Mouse (Mus musculus): Measurements from ENCODE around the gene Hnrnpa3.
"Not testable (repeated sequence)": the region's sequence is repeated elsewhere in the genome, so short reads cannot be mapped to it uniquely, and the experiment has no call there.

The Hnrnpa3 gene

DNA sequence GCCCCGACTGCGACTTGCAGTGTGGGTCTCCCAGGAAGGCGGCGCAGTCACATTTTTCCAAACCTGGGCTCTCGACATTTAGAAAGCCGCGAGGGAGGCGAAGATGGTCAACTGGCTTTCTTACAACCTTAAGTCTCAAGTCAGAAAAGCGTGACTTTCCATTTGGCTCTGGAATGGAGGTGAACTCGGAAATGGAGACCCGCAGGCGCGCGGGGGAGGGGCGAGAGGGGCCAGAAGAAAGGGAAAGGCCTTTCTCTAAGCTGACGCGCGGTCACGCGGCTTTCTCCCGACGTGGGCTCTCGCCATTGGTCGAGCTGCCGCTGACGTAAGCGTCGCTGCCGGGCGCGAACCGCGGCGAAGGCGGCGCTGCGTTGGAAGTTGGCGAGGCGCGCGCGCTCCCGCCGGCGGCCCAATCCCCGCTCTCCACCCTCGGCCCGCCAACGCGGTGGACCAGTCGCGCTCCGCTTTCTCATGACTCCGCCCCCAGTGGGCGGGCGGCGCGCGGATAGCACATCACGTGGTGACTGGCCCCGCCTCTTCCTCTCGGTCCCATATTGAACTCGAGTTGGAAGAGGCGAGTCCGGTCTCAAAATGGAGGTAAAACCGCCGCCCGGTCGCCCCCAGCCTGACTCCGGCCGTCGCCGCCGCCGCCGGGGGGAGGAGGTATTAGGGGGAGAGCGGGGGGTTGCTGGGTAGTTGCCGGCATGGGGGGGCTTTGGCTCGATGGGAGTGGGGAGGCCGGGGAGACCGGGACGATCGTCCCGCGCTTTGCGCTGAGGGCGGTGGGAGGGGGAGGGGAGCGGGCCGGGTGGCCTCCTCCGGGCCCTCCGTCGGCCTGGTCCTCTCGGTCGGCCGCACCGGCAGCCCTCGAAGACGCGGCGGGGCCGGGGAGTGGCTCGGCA, at the start of gene Hnrnpa3:
TSS of gene Hnrnpa3 (plus strand) at position 535 of the 902 bp plus-strand sequence.
- peak; percentile 97 for DNase-seq (ENCODE audit: low read depth, low spot score)

DNA sequence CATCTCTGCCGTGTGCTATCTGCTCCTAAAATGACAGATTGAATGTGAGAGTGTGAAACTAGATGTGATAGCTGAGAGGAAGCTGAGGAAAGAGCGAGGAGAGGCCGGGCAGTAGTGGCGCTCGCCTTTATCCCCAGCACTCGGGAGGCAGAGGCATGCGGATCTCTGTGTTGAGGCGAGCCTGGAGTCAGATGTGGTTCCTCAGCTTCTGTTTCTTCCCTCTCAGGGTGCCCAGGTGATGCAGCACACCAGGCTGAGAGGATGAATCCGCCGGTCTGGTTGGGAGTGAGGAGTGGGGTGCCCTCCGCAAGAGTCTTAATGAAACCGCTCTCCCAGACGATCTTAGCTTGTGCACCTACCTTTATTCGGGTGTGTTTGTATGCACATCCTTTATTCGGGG, 49.1 kb upstream of the Hnrnpa3 start:
- DNase-seq (ENCODE audit: low read depth, low spot score), result no peak

DNA sequence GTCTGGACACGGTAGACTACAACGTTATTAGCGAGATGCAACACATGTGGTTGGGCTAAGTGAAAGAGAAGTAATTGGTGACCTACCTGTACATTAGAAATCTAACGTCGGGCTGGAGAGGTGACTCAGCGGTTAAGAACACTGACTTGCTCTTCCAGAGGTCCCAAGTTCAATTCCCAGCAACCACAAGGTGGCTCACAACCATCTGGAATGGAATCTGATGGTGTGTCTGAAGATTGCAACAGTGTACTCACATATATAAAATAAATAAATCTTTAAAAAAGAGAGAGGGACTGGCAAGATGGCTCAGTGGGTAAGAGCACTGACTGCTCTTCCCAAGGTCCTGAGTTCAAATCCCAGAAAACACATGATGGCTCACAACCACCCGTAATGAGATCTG, 48.5 kb upstream of the Hnrnpa3 start:
- peak; percentile 83 for DNase-seq (ENCODE audit: low read depth, low spot score)

DNA sequence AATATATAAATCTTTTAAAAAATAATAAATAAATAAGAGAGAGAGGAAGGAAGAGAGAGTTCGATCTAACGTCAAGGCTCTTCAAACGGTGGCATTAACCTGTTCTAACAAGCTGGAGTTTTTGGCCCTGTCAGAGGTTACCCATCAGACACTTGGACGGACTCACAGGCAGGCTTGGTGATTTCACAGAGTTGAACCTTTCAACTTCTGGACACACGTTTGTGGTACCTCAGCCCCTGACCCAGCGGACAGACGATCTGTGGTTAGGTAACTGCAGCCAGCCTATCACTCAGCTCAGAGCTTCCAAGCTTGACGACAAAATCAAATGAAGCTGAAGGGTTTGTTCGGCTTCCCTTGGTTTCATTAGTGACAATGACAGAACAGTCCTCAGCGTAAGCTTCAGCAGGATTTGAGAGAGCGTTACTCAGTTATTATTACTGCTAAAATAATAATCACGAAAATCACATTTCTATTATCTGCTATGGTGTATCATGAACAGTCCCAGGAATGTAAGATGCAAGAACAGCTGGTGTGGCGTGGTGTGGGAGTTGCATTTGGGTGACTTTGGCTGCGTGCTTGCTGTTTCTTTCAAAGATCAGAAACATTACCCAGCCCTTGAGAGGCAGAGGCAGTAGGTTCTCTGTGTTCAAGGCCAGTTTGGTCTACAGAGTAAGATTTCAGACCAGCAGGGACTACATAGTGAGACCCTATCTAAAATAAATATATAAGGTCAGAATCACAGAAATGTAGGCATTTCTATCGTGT, 47.8 kb upstream of the Hnrnpa3 start:
- DNase-seq (ENCODE audit: low read depth, low spot score), result no peak

DNA sequence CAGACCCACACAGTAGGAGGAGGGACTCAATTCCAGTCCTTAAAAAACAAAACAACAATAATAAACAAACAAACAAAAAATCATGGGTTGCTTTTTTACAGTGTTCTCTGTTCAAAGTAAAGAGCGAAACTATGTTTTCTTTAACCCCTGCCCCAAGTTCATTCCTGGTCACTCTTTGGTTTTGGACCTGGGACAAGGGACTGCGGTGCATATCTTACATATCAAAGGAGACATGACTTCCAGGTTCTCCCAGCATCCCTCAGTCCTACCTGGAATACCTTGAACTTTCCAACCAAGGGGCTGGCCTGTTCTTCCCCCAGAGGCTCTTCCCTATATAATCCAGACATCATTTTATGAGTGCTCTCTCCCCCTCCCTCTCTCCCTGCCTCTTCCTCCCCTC, 47.1 kb upstream of the Hnrnpa3 start:
- no peak for DNase-seq (ENCODE audit: low read depth, low spot score)

DNA sequence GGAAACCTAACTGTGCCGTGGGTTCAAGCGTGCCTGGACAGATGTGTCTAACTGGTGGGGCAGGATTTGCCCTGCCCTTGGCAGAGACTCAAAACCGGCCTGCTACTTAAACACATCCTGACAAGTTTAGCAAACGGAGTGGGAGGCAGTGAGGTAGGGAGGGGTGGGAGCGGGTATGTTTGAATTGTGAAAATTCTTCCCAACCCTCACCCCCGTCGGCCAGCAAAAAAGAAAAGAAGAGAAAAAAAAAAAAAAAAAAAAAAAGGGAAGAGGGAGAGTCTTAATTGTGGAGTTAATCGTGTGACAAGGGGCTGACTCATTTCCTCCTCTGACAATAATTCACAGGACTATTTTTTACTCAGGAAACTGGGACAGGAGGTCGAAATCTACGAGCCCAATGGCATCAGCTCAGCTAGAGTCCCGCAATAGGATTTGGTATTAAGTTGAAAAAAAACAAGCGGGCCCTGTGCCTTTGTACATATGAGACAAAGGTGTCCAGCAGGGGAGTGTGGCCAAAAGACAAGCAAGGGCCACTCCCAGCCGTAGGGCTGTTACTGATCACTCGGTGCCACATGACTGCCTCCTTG, 46.0 kb upstream of the Hnrnpa3 start:
- peak; percentile 94 for DNase-seq (ENCODE audit: low read depth, low spot score)

DNA sequence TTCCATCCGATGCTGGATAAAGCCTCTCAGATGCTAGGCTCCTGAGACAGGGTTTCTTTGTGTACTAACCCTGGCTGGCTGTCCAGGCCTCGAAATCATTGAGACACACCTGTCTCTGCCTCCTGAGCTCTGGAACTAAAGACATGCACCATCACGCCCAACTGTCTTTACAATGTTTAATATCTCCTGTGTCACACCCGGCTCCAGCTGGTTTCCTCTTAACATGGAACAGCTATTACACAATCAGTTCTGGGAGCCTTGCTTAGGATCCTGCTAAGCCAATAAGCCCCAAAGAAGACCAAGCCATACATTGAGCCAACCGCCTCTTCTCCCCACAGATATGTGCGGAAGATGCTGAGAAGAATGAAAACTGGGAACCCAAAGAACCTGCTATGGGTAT, 44.5 kb upstream of the Hnrnpa3 start:
- DNase-seq (ENCODE audit: low read depth, low spot score), result no peak

DNA sequence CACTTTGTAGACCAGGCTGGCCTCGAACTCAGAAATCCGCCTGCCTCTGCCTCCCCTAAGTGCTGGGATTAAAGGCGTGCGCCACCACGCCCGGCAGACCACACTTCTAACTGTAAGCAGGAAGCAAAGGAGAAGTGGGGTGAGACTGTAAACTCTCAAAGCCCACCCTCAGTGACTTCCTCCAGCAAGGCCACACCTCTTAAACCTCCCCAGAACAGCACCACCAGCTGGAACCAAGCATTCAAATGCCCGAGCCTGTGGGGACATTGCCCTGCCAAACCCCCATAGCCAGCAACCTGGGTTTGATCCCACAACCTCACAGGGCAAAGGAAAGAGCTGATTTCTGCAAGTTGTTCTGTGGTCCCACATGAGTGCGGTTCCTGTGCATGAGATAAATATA, 42.1 kb upstream of the Hnrnpa3 start:
- no peak for DNase-seq (ENCODE audit: low read depth, low spot score)

DNA sequence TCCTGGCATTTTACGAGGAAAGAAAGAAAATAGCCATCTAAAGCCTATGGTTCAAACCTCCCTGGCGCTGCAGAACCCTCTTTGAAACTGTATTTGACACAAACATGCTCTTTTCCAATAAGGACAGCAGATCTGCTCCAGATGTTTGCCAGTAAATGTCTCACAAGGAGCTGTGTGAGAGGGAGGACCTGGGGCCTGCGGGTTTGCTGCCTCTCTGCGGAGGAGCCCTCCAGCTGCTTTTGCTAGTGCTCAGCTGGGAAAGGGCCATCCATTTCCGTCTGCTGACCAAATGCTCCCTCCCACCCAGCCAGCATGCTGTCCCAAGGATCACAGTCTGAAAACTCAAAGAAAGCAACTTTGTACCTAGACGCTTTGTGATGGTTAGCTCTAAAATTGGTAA, 40.3 kb upstream of the Hnrnpa3 start:
- no peak for DNase-seq (ENCODE audit: low read depth, low spot score)

DNA sequence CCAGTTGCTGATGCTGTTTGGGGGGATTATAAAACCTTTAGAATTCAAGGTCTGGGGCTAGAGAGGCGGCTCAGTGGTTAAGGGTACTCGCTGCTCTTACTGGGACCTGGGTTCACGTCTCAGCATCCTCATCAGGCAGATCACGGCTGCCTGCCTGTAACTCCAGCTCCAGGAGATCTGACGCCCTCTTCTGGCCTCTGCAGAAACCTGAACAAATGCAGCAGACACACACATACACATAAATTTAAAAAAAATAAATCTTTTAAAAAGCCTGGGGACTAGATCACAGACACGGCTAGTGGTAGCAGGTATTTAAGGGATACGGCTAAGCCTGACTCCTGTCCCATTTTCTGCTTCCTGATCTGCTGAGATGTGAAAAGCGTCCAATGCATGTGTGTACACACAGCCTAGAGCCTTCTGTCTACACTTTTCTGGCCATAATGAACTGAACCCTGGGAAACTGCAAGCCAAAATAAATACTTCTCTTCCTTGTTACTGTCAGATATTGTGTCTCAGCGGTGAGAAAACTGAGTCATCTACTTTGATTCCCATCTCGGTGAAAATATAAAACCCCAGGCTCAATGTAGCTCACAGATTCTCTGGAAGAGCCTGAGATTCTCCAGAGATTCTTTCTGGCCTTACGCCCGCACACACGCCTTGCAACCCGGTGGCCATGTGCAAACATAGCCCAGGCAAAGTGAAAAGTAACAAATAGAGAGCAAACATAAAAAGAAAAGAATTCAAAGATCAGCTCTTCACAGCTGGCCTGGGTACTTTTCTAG, 37.0 kb upstream of the Hnrnpa3 start:
- peak; percentile 74 for DNase-seq (ENCODE audit: low read depth, low spot score)

DNA sequence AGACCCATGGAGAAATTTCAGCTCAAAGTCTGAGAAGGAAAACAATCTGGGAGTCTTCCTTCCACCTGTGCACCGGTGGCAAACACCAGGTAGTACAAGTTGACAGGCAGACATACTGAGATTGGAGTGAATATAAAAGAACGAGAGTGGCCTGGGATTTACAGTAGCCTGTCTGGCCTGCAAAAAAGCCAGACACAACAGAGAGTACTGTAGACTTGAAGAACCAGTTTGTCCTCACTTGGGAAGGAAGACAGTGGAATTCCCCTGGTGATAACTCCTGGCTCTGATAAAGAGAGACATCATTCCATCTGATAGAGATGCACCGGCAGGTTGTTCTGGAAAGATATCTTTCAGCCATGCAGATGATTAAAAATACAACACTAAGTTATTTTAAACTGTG, 34.0 kb upstream of the Hnrnpa3 start:
- DNase-seq (ENCODE audit: low read depth, low spot score), result no peak

DNA sequence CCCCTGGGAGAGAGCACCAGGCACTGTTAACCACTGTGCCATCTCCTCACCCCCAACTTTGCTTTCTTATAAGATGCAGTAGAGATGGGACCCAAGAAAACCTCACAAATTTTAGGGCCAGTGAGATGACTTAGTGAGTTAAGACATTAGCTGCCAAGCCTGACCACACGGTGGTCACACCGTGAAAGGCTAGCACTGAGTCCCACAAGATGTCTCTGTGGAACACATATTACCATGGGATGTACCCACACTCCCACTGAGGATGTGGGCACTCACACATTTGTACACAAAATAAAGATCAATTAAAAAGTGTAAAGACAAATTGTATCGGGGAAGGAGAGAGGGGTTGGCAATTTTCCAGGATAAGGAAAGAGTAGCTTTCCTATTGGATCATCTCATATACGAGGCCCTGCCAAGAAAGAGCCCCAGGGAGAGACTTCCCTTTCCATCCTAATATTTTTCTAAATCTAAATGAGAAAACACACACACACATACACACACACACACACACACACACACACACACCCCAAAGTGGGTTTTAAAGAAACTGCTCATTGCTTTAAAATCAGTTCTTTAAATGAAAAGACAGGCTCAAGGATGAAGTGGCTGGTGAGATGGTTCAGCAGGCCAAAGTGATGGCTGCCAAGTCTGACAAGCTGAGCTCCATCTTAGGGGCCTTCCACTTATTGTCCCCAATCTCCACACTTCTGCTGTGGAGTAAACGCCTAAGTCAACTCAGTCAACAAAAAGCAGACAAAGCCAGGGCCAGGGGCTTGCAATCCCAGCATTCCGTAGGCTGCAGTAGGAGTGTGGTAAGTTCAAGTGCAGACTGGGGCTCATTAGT, 32.2 kb upstream of the Hnrnpa3 start:
- DNase-seq (ENCODE audit: low read depth, low spot score), result no peak

DNA sequence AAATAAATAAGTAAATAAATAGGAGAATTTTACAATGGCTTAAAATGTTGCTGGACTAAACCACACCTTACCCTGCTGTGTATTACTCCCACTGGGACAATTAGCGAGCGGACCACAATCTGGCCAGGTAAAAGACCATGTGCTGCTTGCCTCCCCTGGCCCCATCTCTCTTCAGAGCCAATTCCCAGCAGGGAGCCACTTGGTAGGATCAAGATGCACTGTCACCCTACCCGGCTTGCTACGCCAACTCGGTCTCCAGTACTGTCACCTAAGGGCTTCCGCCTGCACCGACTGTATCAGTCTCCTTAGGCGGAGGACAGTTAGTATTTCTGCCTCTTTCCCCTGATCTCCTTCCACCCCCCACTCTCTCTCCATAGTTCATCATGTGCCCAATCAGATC, 30.6 kb upstream of the Hnrnpa3 start:
- no peak for DNase-seq (ENCODE audit: low read depth, low spot score)

DNA sequence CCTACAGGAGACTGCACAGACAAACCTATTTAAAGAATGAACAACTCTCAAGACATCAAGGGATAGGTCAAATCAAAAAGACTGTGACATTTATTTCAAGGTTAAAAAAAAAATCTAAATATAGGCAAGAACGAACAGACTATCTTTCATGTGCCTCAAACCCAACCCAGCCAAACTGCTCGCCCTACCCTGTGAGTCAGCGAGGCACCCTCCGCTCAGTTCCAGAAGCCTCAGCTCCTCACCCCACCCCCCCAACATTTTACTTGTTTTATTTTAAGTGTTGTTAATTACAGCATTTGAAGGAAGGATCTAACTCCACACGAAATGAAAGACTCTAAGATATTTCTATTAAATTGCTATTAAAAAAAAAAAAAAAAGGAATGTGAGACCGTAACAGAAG, 27.6 kb upstream of the Hnrnpa3 start:
- peak; percentile 42 for DNase-seq (ENCODE audit: low read depth, low spot score)

DNA sequence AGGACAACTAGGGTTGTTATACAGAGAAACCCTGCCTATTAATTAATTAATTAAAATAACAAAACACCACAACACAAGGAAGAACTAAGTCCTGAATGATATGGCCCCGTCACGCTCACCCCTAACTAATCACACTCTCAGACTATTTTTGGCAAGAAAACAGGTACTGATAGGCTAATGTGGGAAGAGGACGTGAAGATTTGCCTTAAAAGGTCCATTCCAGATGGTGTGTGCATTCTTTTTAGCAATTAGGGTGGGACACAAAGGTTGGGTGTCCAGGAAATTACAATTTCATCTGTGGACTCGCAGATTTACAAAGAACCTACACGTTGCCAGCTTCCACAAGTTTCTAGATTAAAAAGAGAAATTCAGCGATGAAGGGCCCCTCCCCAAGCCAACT, 27.0 kb upstream of the Hnrnpa3 start:
- DNase-seq (ENCODE audit: low read depth, low spot score), result no peak

DNA sequence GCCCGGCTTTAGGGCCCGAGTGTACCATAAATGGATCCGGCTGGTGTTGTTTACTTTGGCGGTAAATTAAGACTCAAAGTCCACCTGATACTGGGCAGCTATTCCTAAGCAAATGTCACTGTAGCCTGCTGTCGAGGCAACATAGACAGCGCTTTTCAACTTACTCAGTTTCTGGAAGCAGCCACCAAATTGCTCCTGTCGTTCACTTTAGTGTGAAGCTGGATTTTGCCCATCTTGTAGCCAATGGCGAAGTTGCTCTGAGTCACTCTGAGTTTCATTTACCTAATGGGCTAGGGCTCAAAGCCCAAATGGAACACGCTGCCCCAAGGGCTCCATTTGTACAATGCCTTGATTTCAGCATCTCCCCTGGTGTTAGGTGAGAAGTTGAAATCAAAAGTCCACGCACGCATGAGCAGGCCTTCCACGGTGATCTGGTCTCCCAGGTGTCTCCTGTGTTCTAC, 26.3 kb upstream of the Hnrnpa3 start:
- no peak for DNase-seq (ENCODE audit: low read depth, low spot score)

DNA sequence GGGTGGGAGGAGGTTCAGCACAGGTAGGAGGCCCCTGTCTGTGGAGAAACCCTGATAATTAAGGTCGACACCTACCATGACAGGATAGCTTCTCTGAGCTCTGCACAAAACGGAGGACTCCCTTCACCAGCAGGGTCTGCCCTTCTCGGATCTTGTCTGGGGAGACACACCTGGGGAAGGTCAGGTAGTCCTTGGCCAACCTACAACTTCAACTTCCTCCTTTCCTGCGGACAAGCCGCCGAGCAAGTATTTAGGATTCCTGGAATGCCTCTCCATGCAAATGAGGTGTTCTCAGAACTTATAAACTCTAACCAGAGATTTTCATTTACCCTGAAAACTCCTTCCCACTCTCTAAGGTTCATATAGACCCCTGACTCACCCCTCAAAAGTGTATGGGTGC, 25.7 kb upstream of the Hnrnpa3 start:
- DNase-seq (ENCODE audit: low read depth, low spot score), result no peak

DNA sequence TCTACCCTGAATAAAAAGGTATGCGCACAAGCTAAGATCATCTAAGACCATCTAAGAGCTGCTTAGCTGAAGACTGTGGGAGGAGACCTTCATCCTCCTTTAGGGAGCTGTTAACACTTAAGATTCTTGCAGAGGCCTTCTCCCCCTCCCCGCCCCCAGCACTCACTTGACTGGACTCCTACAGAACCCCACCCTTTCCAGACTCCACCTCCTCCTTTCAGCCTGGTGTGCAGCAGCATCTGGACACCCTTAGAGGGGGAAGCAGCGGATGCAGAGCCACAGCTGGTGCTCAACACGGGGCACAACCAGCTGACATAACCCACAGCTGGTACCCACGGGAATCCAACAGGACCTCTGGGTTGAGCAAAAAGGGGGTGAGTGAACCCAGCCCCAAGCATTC, 25.3 kb upstream of the Hnrnpa3 start:
- DNase-seq (ENCODE audit: low read depth, low spot score), result no peak

DNA sequence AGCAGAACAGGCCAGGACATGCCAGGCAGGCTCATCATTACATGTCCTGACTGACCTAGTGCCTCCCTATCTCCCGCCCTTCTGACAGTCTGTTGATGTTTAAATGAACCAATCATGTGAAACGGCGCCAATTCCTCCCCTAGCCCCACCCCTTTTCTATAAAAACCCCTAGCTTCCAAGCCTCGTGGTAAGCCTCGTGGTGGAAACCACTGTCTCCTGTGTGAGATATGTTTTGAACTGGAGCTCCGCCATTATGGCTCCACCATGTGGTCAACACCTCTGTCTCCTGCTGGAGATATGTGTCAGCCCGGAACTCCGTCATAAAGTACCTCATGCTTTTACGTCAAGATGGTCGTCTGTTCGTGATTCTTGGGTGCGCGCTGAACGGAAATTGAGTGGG, 24.6 kb upstream of the Hnrnpa3 start:
- DNase-seq (ENCODE audit: low read depth, low spot score), result not testable (repeated sequence)

DNA sequence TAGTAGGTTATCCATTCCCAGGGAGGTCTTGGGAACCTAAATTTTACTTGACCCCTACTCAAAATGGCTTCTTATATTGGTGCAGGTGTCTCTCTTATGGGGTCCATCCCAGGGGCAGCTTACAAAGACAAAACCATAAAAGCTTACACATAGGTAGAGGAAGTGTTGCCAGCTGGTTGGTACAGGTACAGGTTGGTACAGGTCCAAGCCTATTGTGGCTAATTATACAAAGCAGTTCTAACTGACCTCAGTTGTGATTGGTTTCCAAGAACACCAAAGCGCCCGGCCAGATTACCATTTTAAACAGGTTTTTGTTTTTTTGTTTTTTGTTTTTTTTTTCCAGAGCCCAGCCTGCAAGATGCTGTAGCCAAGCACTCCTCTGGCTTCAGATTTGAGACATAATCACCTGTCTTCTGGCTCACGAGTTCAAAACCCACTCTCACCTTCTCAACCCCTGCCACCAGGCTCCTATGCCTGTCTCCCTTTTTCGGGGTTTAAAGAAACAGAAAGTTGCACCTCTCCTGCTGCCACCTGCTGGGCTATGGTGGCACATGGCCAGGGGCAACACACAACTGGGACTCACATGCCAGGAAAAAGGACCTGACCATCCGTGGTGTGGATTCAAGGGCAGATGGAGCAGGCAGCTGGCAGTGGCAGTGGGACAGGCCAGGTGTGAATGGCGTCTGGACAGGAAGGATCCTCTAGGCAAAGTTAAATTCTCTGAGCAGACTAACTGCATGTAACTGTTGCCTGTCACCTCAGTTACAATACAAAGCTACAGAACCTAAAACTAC, 22.6 kb upstream of the Hnrnpa3 start:
- DNase-seq (ENCODE audit: low read depth, low spot score), result peak; percentile 29
